ENCODE assay signal across 19 mouse cellular contexts in genomic region chr2:153036690-153037089, GRCm38 (mm10). TPM values are rescaled to one million over a fixed set of nuclear protein-coding genes. Genes with fewer than 3 reads are reported as not detected.
"Had no signal": no experiment of that assay in that cellular context is flagged by ENCODE, and none has a peak within 500 bp of the region (broad histone marks: within the 10 kb centered on the region; RNA-seq: fewer than 3 reads in every experiment).

No protein-coding gene starts in this region.

- H3K9me3 ChIP-seq: limb, embryonic 12.5 days; liver, embryonic 13.5 days; lung, embryonic 15.5 days; megakaryocyte, embryonic 14.5 days; neural tube, embryonic 13.5 days had no signal

- H3K36me3 ChIP-seq: limb, embryonic 12.5 days; liver, embryonic 13.5 days; lung, embryonic 15.5 days; neural tube, embryonic 13.5 days had no signal

- H3K9ac ChIP-seq: limb, embryonic 12.5 days; liver, embryonic 13.5 days; liver, postnatal 0 days; lung, embryonic 15.5 days; neural tube, embryonic 13.5 days had no signal

- H3K4me2 ChIP-seq: limb, embryonic 12.5 days; liver, embryonic 13.5 days; lung, embryonic 15.5 days; midbrain, embryonic 11.5 days; neural tube, embryonic 13.5 days had no signal

- ATAC-seq: intestine, postnatal 0 days; liver, postnatal 0 days had no signal

- DNase-seq: kidney, adult 8-10 months; kidney, postnatal 10 days; kidney, postnatal 4 days; liver; liver, embryonic 13.5 days; liver, postnatal 0 days; lung, postnatal 14 days; right cerebral cortex, postnatal 25 days; thymus, postnatal 4 days had no signal

- H3K27ac ChIP-seq: layer of hippocampus, adult 2 months; limb, embryonic 12.5 days; liver, embryonic 13.5 days; lung, embryonic 15.5 days; macrophage; neural tube, embryonic 13.5 days; stomach, postnatal 0 days had no signal

- H3K4me3 ChIP-seq: layer of hippocampus, adult 2 months; limb, embryonic 12.5 days; liver, embryonic 13.5 days; lung, embryonic 15.5 days; megakaryocyte, embryonic 14.5 days; neural tube, embryonic 13.5 days had no signal

RNA-seq across cellular contexts. Expression of gene Xkr7, which starts 5.0 kb away (rescaled TPM):
- total RNA-seq: monocyte, adult 5-6 weeks had no signal
- polyA plus RNA-seq: intestine, postnatal 0 days; limb, embryonic 12.5 days; liver, embryonic 13.5 days; liver, postnatal 0 days; lung, embryonic 15.5 days; macrophage; stomach, postnatal 0 days had no signal

RNA-seq across cellular contexts. Expression of gene Ccm2l, which starts 29.1 kb away (rescaled TPM):
- total RNA-seq: monocyte, adult 5-6 weeks had no signal
- polyA plus RNA-seq: macrophage had no signal
